In the genomic region with DNA sequence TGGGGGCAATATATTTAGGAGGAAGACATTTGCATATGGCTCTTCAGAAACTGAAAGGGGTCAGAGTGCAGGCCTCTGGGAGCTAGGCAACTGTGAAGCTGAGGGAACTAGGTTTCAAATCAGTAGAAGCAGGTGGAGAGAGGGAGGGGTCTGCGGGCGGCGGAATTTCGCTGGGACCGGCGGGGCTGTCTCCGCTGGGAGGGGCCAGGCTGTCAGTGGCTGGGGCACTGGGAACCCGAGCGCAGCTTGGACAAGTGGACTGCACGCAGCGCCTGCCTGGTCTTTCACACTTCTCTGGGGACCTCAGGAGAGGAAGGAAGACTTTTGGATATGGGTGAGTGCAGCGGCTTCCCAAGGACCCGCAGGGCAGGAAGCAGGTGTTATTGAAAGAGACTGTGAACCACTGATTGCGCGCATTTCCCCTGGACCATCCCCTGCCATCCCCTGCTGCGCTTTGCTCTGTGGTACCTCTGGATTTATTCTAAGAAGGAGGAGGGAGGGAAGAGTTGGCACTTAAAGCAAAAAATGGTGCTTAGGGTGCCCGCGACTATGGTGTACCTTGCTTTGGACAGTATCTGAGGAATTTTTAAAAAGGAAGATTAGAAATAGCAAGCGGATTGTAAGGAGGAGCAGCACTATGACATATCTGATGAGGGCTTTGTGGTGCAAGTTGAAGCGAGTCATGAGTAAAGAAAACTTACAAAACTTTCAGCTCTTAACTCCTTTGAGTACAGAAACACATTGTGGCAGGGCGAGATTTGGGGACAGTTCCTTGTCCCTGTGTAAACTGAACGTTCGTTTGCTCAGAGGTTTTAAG, we compare ENCODE assay signal across 8 mouse cellular contexts.
DNase-seq lines count a peak whose midpoint lies in the region; ATAC-seq and TF ChIP-seq lines count a peak whose summit lies in the region.

No protein-coding gene starts in this region.

- ATAC-seq in heart, embryonic 12.5 days (ENCODE audit: insufficient number of reproducible peaks, low FRiP score), result peak; percentile 77
- peak; percentile 70 for ATAC-seq in midbrain, embryonic 15.5 days (replicated peaks)

- 0 out of 2 replicates have a peak, but pooled peaks cover 2% of the 10 kb centered on the region for H3K4me1 ChIP-seq in heart, embryonic 12.5 days (replicated peaks)
- H3K4me1 ChIP-seq in liver, adult 2 months (ENCODE audit: control insufficient read depth, insufficient read depth, low read length), result peaks cover 4% of the 10 kb centered on the region; the same call in 1 of the 2 replicates
- peaks cover 15% of the 10 kb centered on the region for H3K4me1 ChIP-seq in midbrain, embryonic 15.5 days

- no peak for TF ChIP-seq CTCF in liver, adult 2 months (IDR thresholded peaks at IDR 0.05; ENCODE audit: low read depth, low read length)

- peak overlapping the region; percentile 60 for H3K4me3 ChIP-seq in heart, embryonic 12.5 days
- H3K4me3 ChIP-seq in liver, adult 2 months (ENCODE audit: insufficient read depth, low read depth, low read length), result peak overlapping the region; percentile 33; the same call in 1 of the 2 replicates
- peak overlapping the region; percentile 42 for H3K4me3 ChIP-seq in midbrain, embryonic 15.5 days

- no peak for TF ChIP-seq POLR2A in liver, adult 2 months (IDR thresholded peaks at IDR 0.05; ENCODE audit: extremely low read depth, insufficient read depth, low read length)

- DNase-seq in layer of hippocampus, adult 18-20 months (ENCODE audit: low spot score in 2 of 2), result peak; percentile 26 to 31
- DNase-seq in layer of hippocampus, adult 9-10 months (ENCODE audit: low spot score), result no peak
- DNase-seq in embryo, embryonic 11.5 days (ENCODE audit: low read depth, low spot score), result peak; percentile 16
- peak; percentile 71 to 72 for DNase-seq in kidney, adult 8-10 months
- no peak for DNase-seq in liver, adult 2 months (ENCODE audit: extremely low read depth, low read depth, low spot score)
- no peak for DNase-seq in thymus, postnatal 36 days

- peak overlapping the region; percentile 62 for H3K9ac ChIP-seq in heart, embryonic 12.5 days
- no peak overlapping the region for H3K9ac ChIP-seq in liver, adult 2 months (ENCODE audit: low read depth, low read length)
- H3K9ac ChIP-seq in midbrain, embryonic 15.5 days, result peak overlapping the region; percentile 44

- H3K27me3 ChIP-seq in heart, embryonic 12.5 days (replicated peaks), result no peaks in the 10 kb centered on the region
- H3K27me3 ChIP-seq in liver, adult 2 months (ENCODE audit: control insufficient read depth, insufficient read depth, low read length), result 0 out of 2 replicates have a peak, but pooled peaks cover 3% of the 10 kb centered on the region
- H3K27me3 ChIP-seq in midbrain, embryonic 15.5 days (replicated peaks), result no peaks in the 10 kb centered on the region

- no peaks in the 10 kb centered on the region for H3K36me3 ChIP-seq in heart, embryonic 12.5 days
- no peaks in the 10 kb centered on the region for H3K36me3 ChIP-seq in liver, adult 2 months (ENCODE audit: control insufficient read depth, insufficient read depth, low read length)
- H3K36me3 ChIP-seq in midbrain, embryonic 15.5 days (replicated peaks), result no peaks in the 10 kb centered on the region

- H3K79me2 ChIP-seq in liver, adult 2 months (ENCODE audit: control insufficient read depth, insufficient read depth, low read length), result no peaks in the 10 kb centered on the region

- peak overlapping the region; percentile 97 for H3K4me2 ChIP-seq in heart, embryonic 12.5 days
- peak overlapping the region; percentile 87 for H3K4me2 ChIP-seq in midbrain, embryonic 15.5 days

- H3K9me3 ChIP-seq in heart, embryonic 12.5 days (replicated peaks), result no peaks in the 10 kb centered on the region
- H3K9me3 ChIP-seq in midbrain, embryonic 15.5 days, result no peaks in the 10 kb centered on the region

- no peak overlapping the region for H3K27ac ChIP-seq in heart, embryonic 12.5 days (ENCODE audit: poor library complexity, severe bottlenecking)
- H3K27ac ChIP-seq in liver, adult 2 months (replicated peaks; ENCODE audit: insufficient read depth, low read depth, low read length), result no peak overlapping the region
- H3K27ac ChIP-seq in midbrain, embryonic 15.5 days, result peak overlapping the region; percentile 66

- under 1% methylated on average over 23 of the region's 23 CpGs for WGBS in heart, embryonic 12.5 days
- WGBS in liver, adult 2 months, result 2% methylated on average over 23 of the region's 23 CpGs
- WGBS in midbrain, embryonic 15.5 days, result under 1% methylated on average over 23 of the region's 23 CpGs

Comparison
In these comparisons a context has a peak if more than half of its experiments do, and no peak if none do; other contexts are left out.
1. DNase-seq: peak in layer of hippocampus, adult 18-20 months (2 of 2), embryo, embryonic 11.5 days (single experiment) and kidney, adult 8-10 months (2 of 2); none in layer of hippocampus, adult 9-10 months (single experiment), liver, adult 2 months (single experiment) and thymus, postnatal 36 days (0 of 2).
2. Peak in every context shown above with its lines, with median percentiles within 50 percentile points of each other: H3K4me3 ChIP-seq.